28 mouse cellular contexts compared by ENCODE assay signal in the genomic region with DNA sequence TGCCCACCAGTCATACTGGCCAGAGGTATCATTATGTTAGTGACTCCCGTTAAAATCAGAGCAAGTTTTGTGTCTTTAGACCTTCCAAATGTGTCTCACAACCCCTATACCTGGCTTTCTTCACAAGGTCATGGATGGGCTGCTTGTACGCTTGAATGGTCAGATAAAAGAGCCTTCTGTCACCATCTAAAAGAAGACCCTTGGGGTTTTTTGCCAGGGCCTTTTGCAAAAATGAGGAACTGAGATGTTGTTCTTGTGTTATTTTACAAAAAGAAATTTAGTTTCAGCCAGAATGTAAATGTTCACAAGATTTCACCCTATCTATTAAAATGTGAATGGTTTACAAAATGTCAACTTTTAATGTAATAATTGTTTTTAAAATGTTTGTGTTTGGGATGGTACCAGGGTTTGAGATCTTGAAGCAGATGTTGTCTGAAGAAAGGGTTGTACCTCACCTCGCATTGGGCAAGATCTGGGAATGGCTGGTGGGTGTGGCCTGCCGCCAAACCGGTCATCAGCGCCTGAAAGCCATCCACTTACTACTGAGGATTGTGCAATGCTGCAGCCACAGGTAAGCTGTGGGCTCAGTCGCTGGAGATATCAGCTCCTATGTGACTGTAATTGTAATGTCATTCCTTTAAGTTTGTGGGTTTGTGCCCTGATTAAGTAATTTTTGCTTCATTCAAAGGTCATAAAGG. TPM values are rescaled to one million over a fixed set of nuclear protein-coding genes. Genes with fewer than 3 reads are reported as not detected.
DNase-seq lines count a peak whose midpoint lies in the region; ATAC-seq and TF ChIP-seq lines count a peak whose summit lies in the region.
"Had no signal": no experiment of that assay in that cellular context is flagged by ENCODE, and none has a peak within 500 bp of the region (broad histone marks: within the 10 kb centered on the region; RNA-seq: fewer than 3 reads in every experiment).

No protein-coding gene starts in this region.

- H3K27ac ChIP-seq in liver, adult 2 months (replicated peaks; ENCODE audit: insufficient read depth, low read depth, low read length), result no peak overlapping the region
- no peak overlapping the region for H3K27ac ChIP-seq in lung, postnatal 0 days (ENCODE audit: low read length)
- H3K27ac ChIP-seq: embryonic facial prominence, embryonic 15.5 days; forebrain, embryonic 15.5 days; hindbrain, embryonic 10.5 days; hindbrain, postnatal 0 days; kidney, postnatal 0 days; limb, embryonic 12.5 days; liver, embryonic 14.5 days; macrophage; midbrain, embryonic 15.5 days; neural tube, embryonic 13.5 days; stomach, embryonic 15.5 days had no signal

- H3K36me3 ChIP-seq in liver, adult 2 months (ENCODE audit: control insufficient read depth, insufficient read depth, low read length), result peaks cover 49% of the 10 kb centered on the region
- H3K36me3 ChIP-seq in lung, postnatal 0 days (ENCODE audit: insufficient read depth, low read length), result peaks cover 47% of the 10 kb centered on the region
- peaks cover 2% of the 10 kb centered on the region for H3K36me3 ChIP-seq in splenic B cell, adult 2 months (ENCODE audit: control insufficient read depth, insufficient read depth, low read length, poor library complexity, severe bottlenecking)

- 52% methylated on average over 7 of the region's 7 CpGs for WGBS in liver, adult 2 months
- WGBS in lung, postnatal 0 days, result 60% methylated on average over 7 of the region's 7 CpGs

- DNase-seq in liver, adult 2 months (ENCODE audit: extremely low read depth, low read depth, low spot score), result peak; percentile 25
- DNase-seq in liver, result no peak
- DNase-seq in lung, postnatal 0 days (ENCODE audit: low spot score), result peak; percentile 77
- peak; percentile 62 for DNase-seq in splenic B cell, adult 2 months (ENCODE audit: low read depth, low spot score)
- DNase-seq in cerebellum, adult 11-12 months, result no peak
- no peak for DNase-seq in thymus, postnatal 0 days (ENCODE audit: low spot score)
- no peak for DNase-seq in cerebellum, postnatal 10 days
- DNase-seq: adrenal gland, postnatal 25 days; cerebellum, adult 9-10 months; heart, adult 11 months; kidney, adult 18-20 months; retina, postnatal 1 day; thymus, postnatal 14 days had no signal

- TF ChIP-seq EP300 in lung, postnatal 0 days (IDR thresholded peaks at IDR 0.05), result no peak

- TF ChIP-seq CTCF in liver, adult 2 months (IDR thresholded peaks at IDR 0.05; ENCODE audit: low read depth, low read length), result no peak
- no peak for TF ChIP-seq CTCF in lung, postnatal 0 days (IDR thresholded peaks at IDR 0.05)

- H3K4me2 ChIP-seq in lung, postnatal 0 days (replicated peaks; ENCODE audit: low read depth, low read length), result no peak overlapping the region
- H3K4me2 ChIP-seq: embryonic facial prominence, embryonic 15.5 days; forebrain, embryonic 15.5 days; heart, embryonic 11.5 days; limb, embryonic 12.5 days; midbrain, embryonic 15.5 days; neural tube, embryonic 13.5 days; stomach, embryonic 15.5 days had no signal

- ATAC-seq in granulocyte monocyte progenitor cell, adult 5-6 weeks (replicated peaks; ENCODE audit: poor library complexity, severe bottlenecking), result 0 out of 2 replicates have a peak, but pooled peaks have one; percentile 42
- peak; percentile 81 for ATAC-seq in lung, postnatal 0 days
- ATAC-seq: CD4-positive, CD25-positive, alpha-beta regulatory T cell, adult 4 months; forebrain, embryonic 15.5 days; hindbrain, postnatal 0 days; midbrain, embryonic 15.5 days had no signal

- no peak for TF ChIP-seq POLR2A in liver, adult 2 months (IDR thresholded peaks at IDR 0.05; ENCODE audit: extremely low read depth, insufficient read depth, low read length)

- no peaks in the 10 kb centered on the region for H3K4me1 ChIP-seq in liver, adult 2 months (ENCODE audit: control insufficient read depth, insufficient read depth, low read length)
- H3K4me1 ChIP-seq in lung, postnatal 0 days (ENCODE audit: insufficient read depth, low read depth, low read length), result no peaks in the 10 kb centered on the region
- H3K4me1 ChIP-seq: embryonic facial prominence, embryonic 15.5 days; forebrain, embryonic 15.5 days; limb, embryonic 12.5 days; midbrain, embryonic 15.5 days; neural tube, embryonic 13.5 days had no signal

- no peak overlapping the region for H3K4me3 ChIP-seq in liver, adult 2 months (ENCODE audit: insufficient read depth, low read depth, low read length)
- no peak overlapping the region for H3K4me3 ChIP-seq in lung, postnatal 0 days (ENCODE audit: low read depth, low read length)
- H3K4me3 ChIP-seq: embryonic facial prominence, embryonic 15.5 days; forebrain, embryonic 15.5 days; hindbrain, embryonic 10.5 days; limb, embryonic 12.5 days; midbrain, embryonic 15.5 days; myocyte; neural tube, embryonic 13.5 days; stomach, embryonic 15.5 days had no signal

- no peaks in the 10 kb centered on the region for H3K9me3 ChIP-seq in lung, postnatal 0 days (ENCODE audit: low read length)
- H3K9me3 ChIP-seq: embryonic facial prominence, embryonic 15.5 days; forebrain, embryonic 15.5 days; hindbrain, embryonic 10.5 days; limb, embryonic 12.5 days; midbrain, embryonic 15.5 days; neural tube, embryonic 13.5 days; stomach, embryonic 15.5 days had no signal

- H3K79me2 ChIP-seq in liver, adult 2 months (ENCODE audit: control insufficient read depth, insufficient read depth, low read length), result no peaks in the 10 kb centered on the region

- no peak overlapping the region for H3K9ac ChIP-seq in liver, adult 2 months (ENCODE audit: low read depth, low read length)
- H3K9ac ChIP-seq in lung, postnatal 0 days (replicated peaks; ENCODE audit: low read depth), result no peak overlapping the region
- H3K9ac ChIP-seq: embryonic facial prominence, embryonic 15.5 days; forebrain, embryonic 15.5 days; limb, embryonic 12.5 days; liver, embryonic 14.5 days; midbrain, embryonic 15.5 days; neural tube, embryonic 13.5 days; stomach, embryonic 15.5 days had no signal

- no peaks in the 10 kb centered on the region for H3K27me3 ChIP-seq in liver, adult 2 months (ENCODE audit: control insufficient read depth, insufficient read depth, low read length)
- H3K27me3 ChIP-seq in lung, postnatal 0 days (replicated peaks; ENCODE audit: insufficient read depth, low read length), result no peaks in the 10 kb centered on the region
- H3K27me3 ChIP-seq in splenic B cell, adult 2 months (ENCODE audit: control insufficient read depth, insufficient read depth, low read length, poor library complexity, severe bottlenecking), result no peaks in the 10 kb centered on the region; the same call in 1 of the 2 replicates
- H3K27me3 ChIP-seq: embryonic facial prominence, embryonic 15.5 days; forebrain, embryonic 15.5 days; limb, embryonic 12.5 days; midbrain, embryonic 15.5 days; neural tube, embryonic 13.5 days; stomach, embryonic 15.5 days had no signal

RNA-seq across cellular contexts. Expression of a gene that starts 43.5 kb away (rescaled TPM):
- 0.46 and 1.3 TPM in 2 replicates for total RNA-seq in liver, adult 2 months (2014; rRNA removed)
- 1.8 and 2.8 TPM in 2 replicates for polyA plus RNA-seq in liver, adult 2 months (2012; rRNA removed)
- 78.9 and 88.4 TPM in 2 replicates for total RNA-seq in granulocyte monocyte progenitor cell, adult 5-6 weeks (2014; fragmentation: Nextera tagmentation)
- 65.9 and 73.9 TPM in 2 replicates for total RNA-seq in granulocyte monocyte progenitor cell, adult 5-6 weeks (2017)
- polyA plus RNA-seq in lung, postnatal 0 days (2015; fragmentation: Nextera tagmentation; extraction: Ambion mirVana), result 30.7 and 33.1 TPM in 2 replicates
- 102 and 111 TPM in 2 replicates for polyA plus RNA-seq in thymus, postnatal 0 days (2015; fragmentation: Nextera tagmentation; extraction: Ambion mirVana)

Comparison
In these comparisons a context has a peak if more than half of its experiments do, and no peak if none do; other contexts are left out.
1. DNase-seq: peak in liver, adult 2 months (single experiment), lung, postnatal 0 days (single experiment) and splenic B cell, adult 2 months (single experiment); none in liver (single experiment), cerebellum, adult 11-12 months (single experiment), thymus, postnatal 0 days (single experiment) and cerebellum, postnatal 10 days (0 of 2).